Mouse (Mus musculus): ENCODE data around the gene Gfod2. TPM values are rescaled to one million over a fixed set of nuclear protein-coding genes. Genes with fewer than 3 reads are reported as not detected.

Gfod2 gene
- total RNA-seq, 2 experiments from 2014 or later: 21.5 to 26.7 TPM

DNA sequence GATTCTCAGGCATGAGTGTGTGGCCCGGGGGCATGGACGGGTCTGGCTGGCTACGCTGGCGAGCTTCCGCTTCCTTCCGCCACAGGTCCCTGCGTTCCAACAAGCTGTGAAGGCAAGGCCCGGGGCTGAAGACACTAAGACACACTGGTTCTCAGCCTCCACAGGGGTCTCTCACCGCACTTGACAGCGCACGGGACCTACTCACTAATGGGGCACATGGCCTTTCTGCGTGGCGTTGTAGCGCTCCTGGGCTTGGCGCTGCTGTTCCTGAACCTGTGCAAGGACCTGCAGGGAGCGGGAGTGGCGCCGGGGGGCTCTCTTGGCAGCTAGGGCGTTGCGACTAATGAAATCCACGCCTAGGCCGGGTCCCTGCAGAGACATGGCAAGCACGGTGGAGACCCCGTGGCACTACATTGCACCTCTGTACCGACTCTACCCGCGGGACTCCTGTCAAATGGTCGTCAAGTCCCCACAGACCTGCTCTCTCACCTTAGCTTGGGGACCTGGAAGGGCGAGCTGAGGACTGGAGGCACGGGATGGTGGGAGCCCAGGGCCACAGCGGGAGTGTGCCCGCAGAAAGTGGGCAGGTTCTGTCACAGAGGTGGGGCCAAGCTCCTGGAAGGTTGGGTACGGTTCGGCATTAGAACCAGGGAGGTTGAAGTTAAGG, 54.2 kb downstream of the Gfod2 start:
- no peak for DNase-seq (ENCODE audit: low spot score in 2 of 2)

DNA sequence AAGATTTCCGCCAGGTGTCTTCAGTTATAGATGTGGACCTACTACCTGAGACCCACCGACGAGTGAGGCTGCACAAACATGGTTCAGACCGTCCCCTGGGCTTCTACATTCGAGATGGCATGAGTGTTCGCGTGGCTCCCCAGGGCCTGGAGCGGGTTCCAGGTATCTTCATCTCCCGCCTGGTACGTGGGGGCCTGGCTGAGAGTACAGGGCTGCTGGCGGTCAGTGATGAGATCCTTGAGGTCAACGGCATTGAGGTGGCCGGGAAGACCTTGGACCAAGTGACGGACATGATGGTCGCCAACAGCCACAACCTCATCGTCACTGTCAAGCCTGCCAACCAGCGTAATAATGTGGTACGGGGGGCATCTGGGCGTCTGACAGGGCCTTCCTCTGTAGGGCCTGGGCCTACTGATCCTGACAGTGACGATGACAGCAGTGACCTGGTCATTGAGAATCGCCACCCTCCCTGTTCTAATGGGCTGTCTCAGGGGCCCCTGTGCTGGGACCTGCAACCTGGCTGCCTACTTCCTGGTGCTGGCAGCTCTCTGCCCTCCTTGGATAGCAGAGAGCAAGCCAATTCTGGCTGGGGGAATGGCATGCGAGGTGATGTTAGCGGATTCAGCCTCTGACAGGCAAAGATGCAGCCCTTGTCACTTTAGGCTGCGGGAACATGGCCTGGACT, 55.6 kb downstream of the Gfod2 start:
- no peak for DNase-seq (ENCODE audit: low spot score in 2 of 2)

GRCm38 (mm10) chr8:105702001-105702401, 56.5 kb downstream of the Gfod2 start:
- DNase-seq (ENCODE audit: low spot score in 2 of 2): no peak

GRCm38 (mm10) chr8:105700966-105701824, 57.3 kb downstream of the Gfod2 start, which contains the start of the genes Acd and Pard6a:
TSS of gene Acd (minus strand) at chr8:105701102.
TSS of gene Pard6a (plus strand) at chr8:105701148.
- peak; percentile 95 to 96 for DNase-seq (ENCODE audit: low spot score in 2 of 2)

DNA sequence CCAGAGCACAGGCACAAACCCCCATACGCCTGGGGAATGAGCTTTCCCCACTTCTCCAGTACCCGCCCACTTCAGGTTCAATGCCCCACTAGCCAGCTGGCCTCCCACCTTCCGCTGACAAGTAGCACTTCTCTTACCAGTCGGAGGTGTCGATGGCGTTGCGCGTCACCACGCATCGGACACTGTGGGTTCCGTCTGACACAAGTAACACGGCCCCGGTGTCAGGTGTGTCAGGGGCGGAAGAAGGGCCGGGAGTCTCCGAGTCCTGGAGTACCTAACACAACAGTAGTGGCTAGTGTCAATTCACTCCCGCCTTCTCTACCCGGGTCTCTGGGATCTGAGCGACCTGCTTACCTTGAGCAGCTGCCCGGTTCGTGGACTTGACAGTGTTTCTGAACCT, 57.9 kb downstream of the Gfod2 start:
- DNase-seq (ENCODE audit: low spot score in 2 of 2): no peak

GRCm38 (mm10) chr8:105699488-105700215, 58.8 kb downstream of the Gfod2 start:
- DNase-seq (ENCODE audit: low spot score in 2 of 2): no peak

DNA sequence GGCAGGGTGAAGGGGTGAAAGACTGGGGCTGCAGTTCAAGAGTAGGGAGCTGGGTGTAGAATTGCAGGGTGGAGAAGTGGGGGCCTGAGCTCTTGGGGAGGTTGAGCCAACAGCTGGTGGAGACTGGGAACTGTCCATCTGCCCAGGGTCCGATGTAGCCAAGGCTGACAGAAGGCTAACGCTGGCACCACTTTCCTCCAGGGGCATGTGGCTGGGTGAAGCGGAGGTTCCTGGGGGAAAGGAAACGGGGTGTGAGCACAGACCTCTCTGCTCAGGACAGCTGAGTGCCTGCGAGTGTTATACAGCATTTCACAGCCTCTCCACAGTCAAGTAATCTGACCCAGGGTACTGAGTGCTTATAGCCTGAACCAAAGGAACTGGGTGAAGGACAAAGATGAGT, 59.7 kb downstream of the Gfod2 start:
- DNase-seq (ENCODE audit: low spot score in 2 of 2): no peak

- no peak for DNase-seq (ENCODE audit: low spot score in 2 of 2)
Measured at GRCm38 (mm10) chr8:105697196-105697780, 61.2 kb downstream of the Gfod2 start.

DNA sequence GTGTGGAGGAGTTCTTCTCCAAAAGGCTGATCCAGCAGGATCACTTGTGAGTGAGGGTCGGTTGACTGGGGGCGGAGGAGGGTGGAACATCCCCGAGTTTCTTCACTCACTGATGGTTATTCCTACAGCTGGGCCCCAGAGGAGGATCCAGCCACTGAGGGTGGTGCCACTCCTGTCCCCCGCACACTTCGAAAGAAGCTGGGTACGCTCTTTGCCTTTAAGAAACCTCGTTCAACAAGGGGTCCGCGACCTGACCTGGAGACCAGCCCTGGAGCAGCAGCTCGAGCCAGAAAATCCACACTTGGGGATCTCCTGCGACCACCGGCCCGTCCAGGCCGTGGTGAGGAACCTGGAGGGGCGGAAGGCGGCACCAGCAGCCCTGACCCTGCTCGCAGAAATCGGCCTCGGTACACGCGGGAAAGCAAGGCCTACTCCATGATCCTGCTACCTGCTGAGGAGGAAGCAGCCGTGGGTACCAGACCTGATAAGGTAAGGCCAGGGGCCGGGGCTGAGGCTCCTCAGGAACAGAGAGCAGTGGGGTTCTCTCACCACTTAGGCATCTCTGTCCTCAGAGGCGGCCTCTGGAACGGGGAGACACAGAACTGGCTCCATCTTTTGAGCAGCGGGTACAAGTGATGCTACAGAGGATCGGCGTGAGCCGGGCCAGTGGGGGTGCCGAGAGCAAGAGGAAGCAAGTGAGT, 63.2 kb downstream of the Gfod2 start:
- no peak for DNase-seq (ENCODE audit: low spot score in 2 of 2)

DNA sequence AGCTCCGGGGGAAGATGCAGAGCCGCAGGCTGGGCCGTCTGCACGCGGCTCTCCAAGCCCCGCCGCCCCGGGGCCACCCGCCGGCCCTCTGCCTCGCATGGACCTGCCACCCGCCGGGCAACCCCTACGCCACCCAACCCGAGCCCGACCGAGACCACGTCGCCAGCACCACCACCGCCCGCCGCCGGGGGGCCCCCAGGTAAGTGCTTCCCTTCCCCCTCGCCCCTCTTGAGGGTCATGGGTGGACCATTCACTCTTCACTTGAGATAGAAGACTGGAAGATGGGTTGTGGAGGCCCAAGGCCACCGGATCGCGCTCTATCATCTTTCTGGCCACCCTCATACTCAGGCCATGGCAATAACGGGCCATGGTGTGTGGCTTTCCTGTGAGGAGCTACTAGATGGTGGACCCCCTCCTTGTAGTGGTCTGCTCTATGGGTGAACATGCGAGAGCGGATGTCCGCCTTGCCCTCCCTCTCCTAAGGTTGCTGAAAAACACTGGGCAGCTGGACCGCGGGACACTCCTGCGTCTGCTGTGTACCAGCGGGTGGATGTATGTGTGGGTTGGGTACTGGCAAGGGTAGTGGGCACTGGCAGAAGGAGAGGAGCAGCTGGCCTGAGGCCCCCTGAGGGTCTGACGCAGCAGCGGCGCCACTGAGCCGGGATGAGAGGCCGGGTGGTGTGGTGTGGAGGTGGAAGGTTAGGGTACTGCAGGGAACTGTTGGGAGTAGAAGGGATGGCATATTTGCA, 64.2 kb downstream of the Gfod2 start:
- DNase-seq (ENCODE audit: low spot score in 2 of 2): peak in 1 of 2 experiments; percentile 58

DNA sequence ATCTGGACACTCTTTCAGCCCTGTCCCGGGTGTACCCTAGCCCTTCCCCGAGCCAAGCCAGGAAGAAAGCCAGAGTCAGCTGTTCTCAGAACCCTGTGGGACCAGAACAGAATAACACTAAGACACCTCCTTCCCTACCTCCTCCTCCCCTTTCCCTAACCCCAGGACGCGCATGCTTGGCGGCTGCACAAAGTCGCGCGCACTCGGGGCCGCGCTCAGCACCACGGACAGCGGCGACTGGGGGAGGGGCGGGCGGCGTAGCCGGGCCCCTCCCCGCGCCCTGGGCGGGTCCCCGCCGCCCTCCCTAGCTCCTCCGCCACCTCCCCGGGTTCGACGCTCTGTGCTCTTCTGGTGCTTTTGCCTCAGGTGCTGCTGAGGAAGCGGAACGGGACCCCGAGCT, 64.8 kb downstream of the Gfod2 start:
- DNase-seq (ENCODE audit: low spot score in 2 of 2): peak; percentile 72 to 77

GRCm38 (mm10) chr8:105692449-105693182, 65.8 kb downstream of the Gfod2 start:
- DNase-seq (ENCODE audit: low spot score in 2 of 2): no peak

DNA sequence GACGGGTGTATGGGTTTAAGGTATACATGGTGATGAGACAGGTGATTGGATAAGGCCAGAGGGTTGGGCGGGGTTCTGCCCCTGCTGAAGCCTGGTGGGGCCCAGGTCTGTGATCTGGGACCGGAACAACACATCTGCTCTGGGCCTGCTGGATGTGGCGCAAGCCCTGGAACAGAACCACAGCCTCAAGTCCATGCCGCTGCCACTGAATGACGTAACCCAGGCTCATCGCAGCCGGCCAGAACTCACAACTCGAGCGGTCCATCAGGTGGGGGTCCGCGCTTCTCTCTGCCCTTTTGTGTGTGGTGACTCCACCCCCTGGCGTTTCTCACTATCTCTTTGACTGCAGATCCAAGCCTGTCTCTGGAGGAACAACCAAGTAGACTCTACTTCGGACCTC, 67.5 kb downstream of the Gfod2 start:
- no peak for DNase-seq (ENCODE audit: low spot score in 2 of 2)

GRCm38 (mm10) chr8:105689983-105690360, 68.5 kb downstream of the Gfod2 start:
- DNase-seq (ENCODE audit: low spot score in 2 of 2): no peak

DNA sequence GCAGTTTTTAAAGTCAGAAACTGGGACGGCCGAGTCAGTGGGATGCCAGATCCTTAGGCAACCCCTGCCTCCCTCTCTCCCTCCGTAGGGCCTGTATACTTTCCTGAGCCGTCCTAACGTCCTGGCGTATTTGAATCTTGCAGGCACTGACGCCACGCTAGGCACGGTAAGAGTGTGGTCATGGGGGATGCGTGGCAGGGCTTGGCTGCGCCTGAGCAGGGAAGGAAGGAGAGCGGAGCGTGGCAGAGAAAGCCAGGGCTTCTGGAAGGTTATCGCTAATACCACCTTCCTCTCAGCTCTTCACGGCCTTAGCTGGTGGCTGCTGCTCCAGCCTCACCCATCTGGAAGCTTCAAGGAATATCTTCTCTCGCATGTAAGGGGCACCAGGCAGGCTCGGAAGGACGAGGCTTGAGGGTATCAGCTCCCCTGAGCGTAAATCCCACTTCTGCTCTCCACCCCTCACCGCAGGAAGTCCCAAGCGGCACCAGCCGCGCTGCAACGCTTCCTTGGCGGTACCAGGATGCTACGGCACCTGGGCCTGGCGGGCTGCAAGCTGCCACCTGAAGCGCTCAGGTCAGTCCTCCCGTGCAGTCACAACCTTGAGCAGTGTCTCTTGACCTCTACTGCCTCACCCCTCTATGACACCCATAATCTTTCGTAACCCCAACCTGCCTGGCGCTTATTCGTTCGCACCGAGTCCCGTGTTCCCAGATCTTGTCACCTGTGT, 69.0 kb downstream of the Gfod2 start:
- no peak for DNase-seq (ENCODE audit: low spot score in 2 of 2)

DNA sequence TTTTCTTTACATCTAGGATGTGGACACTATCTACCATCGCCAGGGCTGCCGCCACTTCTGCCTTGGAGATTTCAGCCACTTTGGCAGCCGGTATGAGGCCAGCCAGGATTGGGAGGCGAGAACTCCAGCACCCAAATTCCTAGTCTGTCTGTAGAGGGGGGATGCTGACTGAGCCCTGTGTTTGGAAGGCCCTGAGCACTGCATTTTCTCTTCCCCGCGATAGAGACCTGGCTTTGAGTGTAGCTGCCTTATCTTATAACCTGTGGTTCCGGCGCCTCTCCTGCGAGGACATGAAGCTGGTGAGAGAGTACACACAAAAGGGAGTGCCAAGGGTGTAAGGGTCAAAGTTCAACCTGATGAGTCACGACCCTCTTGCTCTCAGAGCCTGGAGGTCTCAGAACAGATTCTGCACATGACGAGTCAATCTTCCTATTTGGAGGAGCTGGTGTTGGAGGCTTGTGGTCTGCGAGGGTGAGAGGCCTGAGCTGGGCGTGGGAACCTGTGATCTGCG, 70.2 kb downstream of the Gfod2 start:
- no peak for DNase-seq (ENCODE audit: low spot score in 2 of 2)

DNA sequence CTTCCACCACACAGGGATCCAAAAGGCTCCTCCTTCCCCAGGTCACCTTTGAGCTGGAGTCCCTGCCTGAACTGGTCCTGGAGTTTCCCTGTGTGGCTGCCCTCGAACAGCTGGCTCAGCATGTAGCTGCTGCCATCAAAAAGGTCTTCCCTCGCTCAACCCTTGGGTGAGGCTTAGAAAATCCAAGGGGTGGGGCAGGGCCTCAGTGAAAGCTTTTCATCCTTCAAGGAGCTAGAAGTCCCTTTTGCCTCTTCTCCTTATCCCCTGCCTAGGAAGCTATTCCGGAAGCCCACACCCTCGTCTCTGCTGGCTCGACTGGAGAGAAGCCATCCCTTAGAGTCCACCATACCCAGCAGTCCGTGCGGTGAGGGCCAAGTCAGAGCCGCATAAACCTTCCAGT, 71.0 kb downstream of the Gfod2 start:
- DNase-seq (ENCODE audit: low spot score in 2 of 2): no peak

DNA sequence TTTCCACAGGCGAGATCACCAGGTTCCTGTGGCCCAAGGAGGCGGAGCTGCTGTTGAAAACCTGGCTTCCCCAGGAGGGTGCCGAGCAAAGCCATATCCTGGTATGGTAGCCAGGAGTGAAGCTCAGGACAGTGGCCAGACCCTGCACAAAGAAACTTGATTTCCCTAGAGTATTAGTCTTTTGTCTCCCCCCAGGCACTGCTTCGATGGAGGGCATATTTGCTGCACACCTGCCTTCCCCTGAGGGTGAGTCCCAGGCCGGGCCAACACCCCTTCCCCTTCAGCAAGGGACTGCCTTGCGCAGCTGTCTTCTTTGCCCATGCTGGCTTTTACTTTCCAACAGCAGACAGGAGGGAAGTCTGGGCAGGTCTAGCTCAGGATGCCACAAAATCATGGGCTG, 71.9 kb downstream of the Gfod2 start:
- no peak for DNase-seq (ENCODE audit: low spot score in 2 of 2)
